Mouse (Mus musculus): Measurements from ENCODE around the gene Macrod2.

GRCm38 (mm10) chr2:142250383-142250782 is 1855.3 kb downstream of the Macrod2 start:
- TF ChIP-seq CTCF (IDR thresholded peaks at IDR 0.05; ENCODE audit: borderline replicate concordance, insufficient read depth, low read depth, low read length) (no peak), POLR2A (IDR thresholded peaks at IDR 0.05; ENCODE audit: borderline replicate concordance, insufficient read depth, low read length) (no peak)

Data from cerebellum, adult 2 months (tissue).